ENCODE assay signal across 32 mouse cellular contexts in the genomic region with DNA sequence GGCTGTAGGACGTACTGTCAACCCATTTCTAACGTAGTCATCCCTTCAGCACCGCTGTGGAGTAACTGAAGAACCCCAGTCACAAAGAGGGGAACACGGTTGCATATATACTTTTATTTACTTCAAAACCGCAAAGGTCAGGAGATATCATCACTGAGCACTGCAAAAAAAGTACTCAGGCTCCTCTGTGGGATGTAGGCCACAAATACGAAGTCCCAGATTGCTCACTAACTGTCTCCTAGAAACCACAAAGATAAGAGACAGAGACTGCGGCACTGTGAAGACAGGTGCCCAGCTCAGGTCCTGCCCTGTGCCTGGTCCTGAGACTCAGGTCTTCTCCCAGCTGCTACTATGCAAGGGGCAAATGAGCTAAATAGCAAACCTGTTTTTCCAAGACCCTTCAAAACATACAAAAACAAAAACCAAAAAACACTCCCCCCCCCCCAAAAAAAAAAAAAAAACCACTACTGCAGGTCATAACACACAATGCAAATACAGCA. TPM values are rescaled to one million over a fixed set of nuclear protein-coding genes. Genes with fewer than 3 reads are reported as not detected.
DNase-seq lines count a peak whose midpoint lies in the region; ATAC-seq and TF ChIP-seq lines count a peak whose summit lies in the region.
"Had no signal": no experiment of that assay in that cellular context is flagged by ENCODE, and none has a peak within 500 bp of the region (broad histone marks: within the 10 kb centered on the region; RNA-seq: fewer than 3 reads in every experiment).

No protein-coding gene starts in this region.

- no peak for TF ChIP-seq CTCF in gastrocnemius, adult 2 months (IDR thresholded peaks at IDR 0.05)
- no peak for TF ChIP-seq CTCF in kidney, postnatal 0 days (IDR thresholded peaks at IDR 0.05; ENCODE audit: low read depth)

- ATAC-seq in kidney, postnatal 0 days (replicated peaks; ENCODE audit: low FRiP score, low read depth) = no peak
- peak; percentile 14 for ATAC-seq in CD4-positive, CD25-positive, alpha-beta regulatory T cell, adult 4 months
- ATAC-seq: activated CD4-positive, CD25-positive, alpha-beta regulatory T cell, adult 4 months; forebrain, postnatal 0 days; hindbrain, postnatal 0 days; liver, embryonic 12.5 days; midbrain, embryonic 13.5 days had no signal

- no peak for TF ChIP-seq POLR2A in myocyte (IDR thresholded peaks at IDR 0.05; ENCODE audit: insufficient read length, low read depth)

- 0 out of 2 replicates have a peak, but pooled peaks cover 5% of the 10 kb centered on the region for H3K4me1 ChIP-seq in kidney, postnatal 0 days (replicated peaks; ENCODE audit: insufficient read depth, low read length)
- H3K4me1 ChIP-seq: embryonic facial prominence, embryonic 10.5 days; embryonic facial prominence, embryonic 15.5 days; forebrain, embryonic 12.5 days; hindbrain, embryonic 12.5 days; midbrain, embryonic 13.5 days; stomach, embryonic 15.5 days had no signal

- peak overlapping the region; percentile 42; the same call in 1 of the 2 replicates for H3K9ac ChIP-seq in kidney, postnatal 0 days (ENCODE audit: low read depth, low read length)
- H3K9ac ChIP-seq: embryonic facial prominence, embryonic 15.5 days; forebrain, embryonic 12.5 days; forebrain, postnatal 0 days; hindbrain, embryonic 12.5 days; liver, embryonic 12.5 days; liver, postnatal 0 days; midbrain, embryonic 13.5 days; stomach, embryonic 15.5 days had no signal

- no peak overlapping the region for H3ac ChIP-seq in myocyte (ENCODE audit: control insufficient read depth, insufficient read length)

- WGBS in kidney, postnatal 0 days = 85% methylated on average over 7 of the region's 7 CpGs

- peaks cover 3% of the 10 kb centered on the region; the same call in 1 of the 2 replicates for H3K36me3 ChIP-seq in kidney, postnatal 0 days (ENCODE audit: insufficient read depth, low read length)
- peaks cover 4% of the 10 kb centered on the region for H3K36me3 ChIP-seq in myocyte (ENCODE audit: control insufficient read depth, insufficient read depth)
- H3K36me3 ChIP-seq: liver, embryonic 12.5 days had no signal

- H3K4me2 ChIP-seq in kidney, postnatal 0 days (ENCODE audit: low read length) = peak overlapping the region; percentile 35
- no peak overlapping the region for H3K4me2 ChIP-seq in myocyte (ENCODE audit: low read depth)
- H3K4me2 ChIP-seq: embryonic facial prominence, embryonic 15.5 days; forebrain, embryonic 12.5 days; hindbrain, embryonic 12.5 days; midbrain, embryonic 13.5 days; stomach, embryonic 15.5 days had no signal

- H3K27ac ChIP-seq in gastrocnemius, adult 2 months = peak overlapping the region; percentile 46; the same call in 1 of the 2 replicates
- H3K27ac ChIP-seq in kidney, postnatal 0 days = peak overlapping the region; percentile 87
- H3K27ac ChIP-seq: embryonic facial prominence, embryonic 10.5 days; forebrain, embryonic 12.5 days; hindbrain, embryonic 12.5 days; hindbrain, postnatal 0 days; midbrain, embryonic 13.5 days; stomach, embryonic 15.5 days had no signal

- intact Hi-C loops in gastrocnemius, adult 2 months (cut with DNase I) = no loop called here

- no peaks in the 10 kb centered on the region for H3K79me2 ChIP-seq in myocyte (ENCODE audit: control insufficient read depth, insufficient read depth)

- no peak for DNase-seq in gastrocnemius, adult 2 months
- DNase-seq in gastrocnemius, postnatal 10 days = no peak
- no peak for DNase-seq in kidney, postnatal 0 days (ENCODE audit: low spot score)
- DNase-seq in kidney, postnatal 14 days = no peak
- DNase-seq in yolk sac, embryonic 10.5 days (ENCODE audit: low spot score) = no peak
- DNase-seq in natural killer cell, adult 2 months (ENCODE audit: low spot score in 2 of 2) = no peak
- DNase-seq: adrenal gland, adult 2 months; adrenal gland, postnatal 36 days; cerebellum, adult 8-10 months; cerebellum, postnatal 25 days; forebrain, postnatal 0 days; gastrocnemius, postnatal 36 days; heart, adult 18-20 months; heart, postnatal 36 days; layer of hippocampus, postnatal 36 days; left cerebral cortex, postnatal 4 days; liver, postnatal 0 days; lung, postnatal 4 days; right cerebral cortex, postnatal 25 days; thymus, postnatal 14 days had no signal

- no peaks in the 10 kb centered on the region for H3K9me3 ChIP-seq in kidney, postnatal 0 days (replicated peaks; ENCODE audit: low read length)
- H3K9me3 ChIP-seq: embryonic facial prominence, embryonic 10.5 days; embryonic facial prominence, embryonic 15.5 days; forebrain, embryonic 12.5 days; hindbrain, embryonic 12.5 days; liver, embryonic 12.5 days; megakaryocyte, embryonic 14.5 days; midbrain, embryonic 13.5 days; stomach, embryonic 15.5 days had no signal

- H3K27me3 ChIP-seq in kidney, postnatal 0 days (ENCODE audit: insufficient read depth, low read length) = no peaks in the 10 kb centered on the region
- no peaks in the 10 kb centered on the region for H3K27me3 ChIP-seq in myocyte (ENCODE audit: control insufficient read depth, insufficient read depth, insufficient read length)
- H3K27me3 ChIP-seq: embryonic facial prominence, embryonic 15.5 days; forebrain, embryonic 12.5 days; hindbrain, embryonic 12.5 days; midbrain, embryonic 13.5 days; stomach, embryonic 15.5 days had no signal

- H3K4me3 ChIP-seq in gastrocnemius, adult 2 months = no peak overlapping the region
- peak overlapping the region; percentile 17 for H3K4me3 ChIP-seq in kidney, postnatal 0 days (replicated peaks; ENCODE audit: low read depth, low read length)
- no peak overlapping the region for H3K4me3 ChIP-seq in myocyte
- H3K4me3 ChIP-seq: embryonic facial prominence, embryonic 10.5 days; embryonic facial prominence, embryonic 15.5 days; forebrain, embryonic 12.5 days; hindbrain, embryonic 12.5 days; liver, embryonic 12.5 days; megakaryocyte, embryonic 14.5 days; midbrain, embryonic 13.5 days; stomach, embryonic 15.5 days had no signal

TF ChIP-seq in myocyte, 11 proteins besides CTCF, POLR2A, EP300 and RAD21:
- TF ChIP-seq MYOD1 (IDR thresholded peaks at IDR 0.05; ENCODE audit: control insufficient read depth in 1 of 3, insufficient read length in 2 of 3, low read depth in 2 of 3) (peak in 2 of 3 experiments; percentile 43 to 51), CEBPB (IDR thresholded peaks at IDR 0.05; ENCODE audit: insufficient read depth, poor library complexity, severe bottlenecking) (no peak), USF1 (IDR thresholded peaks at IDR 0.05; ENCODE audit: low read depth) (no peak), MAX (IDR thresholded peaks at IDR 0.05; ENCODE audit: low read depth) (no peak), MYOG (IDR thresholded peaks at IDR 0.05; ENCODE audit: control insufficient read depth in 1 of 3, insufficient read depth in 1 of 3, insufficient read length in 2 of 3, low read depth in 2 of 3) (peak in 2 of 3 experiments; percentile 13 to 60), POLR2AphosphoS2 (IDR thresholded peaks at IDR 0.05; ENCODE audit: insufficient read length, low read depth) (no peak), E2F4 (IDR thresholded peaks at IDR 0.05; ENCODE audit: insufficient read depth) (no peak), TCF3 (IDR thresholded peaks at IDR 0.05; ENCODE audit: insufficient read length, low read depth) (no peak), REST (IDR thresholded peaks at IDR 0.05; ENCODE audit: insufficient read depth, insufficient read length) (no peak), TCF12 (IDR thresholded peaks at IDR 0.05; ENCODE audit: insufficient read depth, poor library complexity, severe bottlenecking) (no peak), SRF (IDR thresholded peaks at IDR 0.05; ENCODE audit: control insufficient read depth, insufficient read length, low read depth) (no peak)

RNA-seq across cellular contexts. Expression of a gene that starts 35.3 kb away (rescaled TPM):
- total RNA-seq in gastrocnemius, adult 2 months (2021) = 1 to 10 TPM; 6.0 to 9.4 TPM
- total RNA-seq in gastrocnemius, postnatal 10 days (2021) = 1 to 10 TPM; 6.7 to 8.6 TPM
- polyA plus RNA-seq in kidney, postnatal 0 days (2015; fragmentation: Nextera tagmentation; extraction: Ambion mirVana) = 17.0 and 19.8 TPM in 2 replicates
- polyA plus RNA-seq in CD4-positive, CD25-positive, alpha-beta regulatory T cell, adult 4 months (2017; shearing (Covaris generic)) = 1 to 10 TPM; 5.3 to 6.6 TPM
- 7.2 TPM for polyA plus RNA-seq in myocyte (2012; fragmentation: generic; extraction: Trizol)

RNA-seq across cellular contexts. Expression of a gene that starts 48.5 kb away (rescaled TPM):
- 10 to 100 TPM; 76.3 to 92.0 TPM for total RNA-seq in gastrocnemius, adult 2 months (2021)
- total RNA-seq in gastrocnemius, postnatal 10 days (2021) = 10 to 100 TPM; 37.9 to 41.5 TPM
- polyA plus RNA-seq in kidney, postnatal 0 days (2015; fragmentation: Nextera tagmentation; extraction: Ambion mirVana) = 35.3 and 40.2 TPM in 2 replicates
- polyA plus RNA-seq in CD4-positive, CD25-positive, alpha-beta regulatory T cell, adult 4 months (2017; shearing (Covaris generic)) = 1 to 10 TPM; 1.8 to 2.3 TPM
- 19.7 TPM for polyA plus RNA-seq in myocyte (2012; fragmentation: generic; extraction: Trizol)
